ENCODE assay signal across 28 mouse cellular contexts in the genomic region with DNA sequence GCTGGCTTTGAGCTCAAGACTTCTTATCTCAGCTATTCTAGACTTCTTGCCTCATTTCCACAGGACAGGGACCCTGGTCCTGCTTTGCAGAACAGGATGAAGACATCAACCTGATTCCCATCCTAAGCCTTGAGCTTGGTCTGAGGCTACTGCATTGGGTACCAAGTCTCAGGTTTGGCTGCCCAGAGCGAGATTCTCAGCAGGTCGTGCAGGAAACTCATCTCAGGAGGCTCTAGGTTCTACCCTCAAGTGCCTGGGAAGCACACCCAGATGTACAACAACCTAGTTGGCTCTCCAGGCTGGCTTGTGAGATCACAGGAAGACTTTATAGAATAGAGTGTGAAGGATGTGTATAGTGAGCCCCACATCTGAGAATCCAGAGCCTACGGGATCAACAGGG. TPM values are rescaled to one million over a fixed set of nuclear protein-coding genes. Genes with fewer than 3 reads are reported as not detected.
"Had no signal": no experiment of that assay in that cellular context is flagged by ENCODE, and none has a peak within 500 bp of the region (broad histone marks: within the 10 kb centered on the region; RNA-seq: fewer than 3 reads in every experiment).

No protein-coding gene starts in this region.

- H3K27ac ChIP-seq: embryonic facial prominence, embryonic 12.5 days; embryonic facial prominence, embryonic 13.5 days; embryonic facial prominence, embryonic 15.5 days; forebrain, embryonic 10.5 days; forebrain, embryonic 12.5 days; forebrain, embryonic 13.5 days; forebrain, embryonic 15.5 days; gastrocnemius, adult 2 months had no signal

- H3K9me3 ChIP-seq: embryonic facial prominence, embryonic 10.5 days; embryonic facial prominence, embryonic 12.5 days; embryonic facial prominence, embryonic 13.5 days; embryonic facial prominence, embryonic 15.5 days; forebrain, embryonic 10.5 days; forebrain, embryonic 12.5 days; forebrain, embryonic 13.5 days; forebrain, embryonic 15.5 days had no signal

- H3K4me2 ChIP-seq: embryonic facial prominence, embryonic 12.5 days; embryonic facial prominence, embryonic 13.5 days; embryonic facial prominence, embryonic 15.5 days; forebrain, embryonic 12.5 days; forebrain, embryonic 13.5 days; forebrain, embryonic 15.5 days had no signal

- H3K36me3 ChIP-seq: embryonic facial prominence, embryonic 10.5 days; embryonic facial prominence, embryonic 12.5 days; embryonic facial prominence, embryonic 13.5 days; embryonic facial prominence, embryonic 15.5 days; forebrain, embryonic 10.5 days; forebrain, embryonic 12.5 days; forebrain, embryonic 15.5 days had no signal

- DNase-seq: cerebellum, adult 18-20 months; cerebellum, adult 2 months; cerebellum, adult 8-10 months; cerebellum, adult 9-10 months; cerebellum, adult 9-11 months; cerebellum, postnatal 10 days; cerebellum, postnatal 14 days; cerebellum, postnatal 25 days; cerebellum, postnatal 36 days; embryo, embryonic 11 days; forebrain, postnatal 0 days; gastrocnemius, adult 2 months; gastrocnemius, postnatal 10 days; gastrocnemius, postnatal 14 days; gastrocnemius, postnatal 25 days; gastrocnemius, postnatal 36 days; heart, adult 18-20 months had no signal

- H3K4me3 ChIP-seq: embryonic facial prominence, embryonic 10.5 days; embryonic facial prominence, embryonic 12.5 days; embryonic facial prominence, embryonic 13.5 days; embryonic facial prominence, embryonic 15.5 days; erythroblast, embryonic 14.5 days; forebrain, embryonic 10.5 days; forebrain, embryonic 12.5 days; forebrain, embryonic 13.5 days; forebrain, embryonic 15.5 days; gastrocnemius, adult 2 months had no signal

- ATAC-seq: forebrain, embryonic 13.5 days; forebrain, embryonic 14.5 days; forebrain, embryonic 15.5 days; forebrain, embryonic 16.5 days; forebrain, postnatal 0 days had no signal

- H3K9ac ChIP-seq: embryonic facial prominence, embryonic 12.5 days; embryonic facial prominence, embryonic 13.5 days; embryonic facial prominence, embryonic 15.5 days; forebrain, embryonic 12.5 days; forebrain, embryonic 13.5 days; forebrain, embryonic 15.5 days; forebrain, postnatal 0 days had no signal

- H3K27me3 ChIP-seq: embryonic facial prominence, embryonic 12.5 days; embryonic facial prominence, embryonic 13.5 days; embryonic facial prominence, embryonic 15.5 days; forebrain, embryonic 12.5 days; forebrain, embryonic 13.5 days; forebrain, embryonic 15.5 days had no signal

RNA-seq across cellular contexts. Expression of a gene that starts 53.6 kb away (rescaled TPM):
- polyA plus RNA-seq: erythroblast, embryonic 14.5 days had no signal
